Mouse (Mus musculus): ENCODE measurements around the gene Rps15.

DNA sequence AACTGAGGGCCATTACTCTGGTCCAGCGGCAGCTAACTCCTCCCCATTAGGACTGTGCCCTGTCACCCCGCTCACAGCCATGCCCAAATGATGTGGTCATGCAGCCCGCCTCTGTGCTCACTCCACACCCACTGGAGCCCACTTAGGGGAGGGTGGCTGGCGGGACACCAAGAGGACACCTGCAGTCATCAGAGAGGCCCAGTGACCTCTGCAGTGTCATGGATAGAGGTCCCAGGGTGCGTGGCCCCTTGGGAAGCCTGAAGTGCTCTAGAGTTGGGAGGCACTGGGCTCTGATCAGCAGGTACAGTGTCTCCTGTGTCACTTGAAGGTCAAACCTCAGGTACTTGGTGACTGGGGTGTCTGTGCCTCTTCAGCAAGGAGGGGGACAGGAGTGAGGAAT is 4.6 kb downstream of the Rps15 start:
- TF ChIP-seq CTCF (IDR thresholded peaks at IDR 0.05; ENCODE audit: extremely low read depth, insufficient read depth, insufficient read length, insufficient replicate concordance): no peak
- TF ChIP-seq POLR2A (IDR thresholded peaks at IDR 0.05; ENCODE audit: low read depth, low read length): no peak

Measured in spleen, adult 2 months (tissue).